Mouse (Mus musculus) hindbrain, embryonic 10.5 days (tissue): Measurements from ENCODE around the gene Rbpms2. TPM values are rescaled to one million over a fixed set of nuclear protein-coding genes. Genes with fewer than 3 reads are reported as not detected.
A peak's percentile ranks its signal among the peaks of the same experiment; 100 is the strongest.

Experiments used
- DNase-seq: peaks from one replicate; pipeline ENCODE4 v3.0.0-alpha.2; 2017; ENCODE audit warnings: low spot score
- H3K27ac ChIP-seq: fragments of 300-500 bp; sonication (generic); 2 replicates; pipeline ENCODE4 v1.5.1; 2016; ENCODE audit warnings: mild to moderate bottlenecking, moderate library complexity
- H3K27me3 ChIP-seq: fragments of 300-500 bp; sonication (generic); 2 replicates; pipeline ENCODE4 v1.6.1; 2016; ENCODE audit warnings: mild to moderate bottlenecking; ENCODE audit not compliant: poor library complexity, insufficient read depth, severe bottlenecking
- H3K36me3 ChIP-seq: fragments of 300-500 bp; sonication (generic); 2 replicates; pipeline ENCODE4 v1.6.1; 2016; ENCODE audit warnings: mild to moderate bottlenecking, moderate library complexity
- H3K4me1 ChIP-seq: fragments of 300-500 bp; sonication (generic); replicated peaks from 2 replicates; pipeline ENCODE4 v1.6.1; 2016; ENCODE audit warnings: mild to moderate bottlenecking
- H3K4me3 ChIP-seq: fragments of 300-500 bp; sonication (generic); 2 replicates; pipeline ENCODE4 v1.5.1; 2016; ENCODE audit warnings: mild to moderate bottlenecking, moderate library complexity
- H3K9me3 ChIP-seq: fragments of 300-500 bp; sonication (generic); 2 replicates; pipeline ENCODE4 v1.6.1; 2016; ENCODE audit warnings: mild to moderate bottlenecking, moderate library complexity
- WGBS: fragments of 180-500 bp; shearing (Covaris S2); methylation state at CpG from one replicate; pipeline ENCODE4 v1.1.7; 2016; 5-methylcytosine and 5-hydroxymethylcytosine counted together
- polyA plus RNA-seq: library from polyadenylated mRNA; unstranded; fragments of >200 nt; fragmentation: Nextera tagmentation; extraction: Ambion mirVana; gene quantifications from 2 replicates; pipeline ENCODE4 v1.2.1, GENCODE M21; 2016

The Rbpms2 gene
- polyA plus RNA-seq, 1 experiment from 2014 or later = 28.4 TPM

DNA sequence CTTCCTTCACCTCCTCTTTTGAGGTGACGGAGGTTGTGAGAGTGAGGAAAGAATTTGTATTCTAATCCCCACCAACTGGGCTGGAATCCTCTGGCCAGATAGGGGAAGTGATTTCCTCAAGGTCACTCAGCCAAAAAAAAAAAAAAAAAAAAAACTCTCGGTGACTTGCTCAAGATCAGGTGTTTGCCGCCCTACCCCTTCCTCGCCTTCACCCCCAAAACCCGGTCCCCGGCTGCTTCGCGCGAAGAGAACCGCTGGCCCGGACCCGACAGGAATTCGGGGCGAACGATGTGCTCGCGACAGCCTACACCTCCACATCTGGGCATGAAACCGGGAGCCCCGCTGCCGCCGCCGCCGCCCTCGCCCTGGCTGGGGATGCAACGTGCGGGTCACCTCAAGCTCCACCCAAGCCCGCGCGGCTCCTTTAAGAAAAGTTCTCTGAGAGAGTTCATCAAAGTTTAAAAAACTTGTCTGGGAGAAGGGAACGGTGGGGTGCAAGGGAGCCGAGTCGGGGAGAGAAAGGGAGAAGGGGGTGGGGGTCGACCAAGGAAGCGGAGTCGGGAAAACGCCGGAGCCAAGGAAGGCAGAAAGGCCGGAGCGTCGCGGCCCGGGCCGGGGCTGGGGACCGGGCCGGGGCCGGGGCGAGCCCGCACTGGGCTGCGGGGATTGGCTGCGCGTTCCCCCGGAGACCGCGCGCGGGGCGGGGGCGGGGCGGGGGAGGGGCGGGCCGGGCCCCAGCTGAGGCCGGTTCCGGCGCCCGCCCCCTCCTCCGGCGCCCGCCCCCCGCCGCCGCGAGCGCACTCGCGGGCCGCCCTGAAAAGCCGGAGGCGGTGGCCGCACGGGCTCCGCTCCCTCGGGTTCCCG lies 551 bp downstream of the Rbpms2 start:
- H3K4me3 ChIP-seq = peak overlapping the region; percentile 78
- peak; percentile 71 for DNase-seq
- WGBS = under 1% methylated on average over 75 of the region's 83 CpGs
- no peaks in the 10 kb centered on the region for H3K36me3 ChIP-seq
- peak overlapping the region; percentile 90 for H3K27ac ChIP-seq
- peaks cover 41% of the 10 kb centered on the region for H3K4me1 ChIP-seq
- peaks cover 74% of the 10 kb centered on the region for H3K27me3 ChIP-seq
- H3K9me3 ChIP-seq = no peaks in the 10 kb centered on the region

DNA sequence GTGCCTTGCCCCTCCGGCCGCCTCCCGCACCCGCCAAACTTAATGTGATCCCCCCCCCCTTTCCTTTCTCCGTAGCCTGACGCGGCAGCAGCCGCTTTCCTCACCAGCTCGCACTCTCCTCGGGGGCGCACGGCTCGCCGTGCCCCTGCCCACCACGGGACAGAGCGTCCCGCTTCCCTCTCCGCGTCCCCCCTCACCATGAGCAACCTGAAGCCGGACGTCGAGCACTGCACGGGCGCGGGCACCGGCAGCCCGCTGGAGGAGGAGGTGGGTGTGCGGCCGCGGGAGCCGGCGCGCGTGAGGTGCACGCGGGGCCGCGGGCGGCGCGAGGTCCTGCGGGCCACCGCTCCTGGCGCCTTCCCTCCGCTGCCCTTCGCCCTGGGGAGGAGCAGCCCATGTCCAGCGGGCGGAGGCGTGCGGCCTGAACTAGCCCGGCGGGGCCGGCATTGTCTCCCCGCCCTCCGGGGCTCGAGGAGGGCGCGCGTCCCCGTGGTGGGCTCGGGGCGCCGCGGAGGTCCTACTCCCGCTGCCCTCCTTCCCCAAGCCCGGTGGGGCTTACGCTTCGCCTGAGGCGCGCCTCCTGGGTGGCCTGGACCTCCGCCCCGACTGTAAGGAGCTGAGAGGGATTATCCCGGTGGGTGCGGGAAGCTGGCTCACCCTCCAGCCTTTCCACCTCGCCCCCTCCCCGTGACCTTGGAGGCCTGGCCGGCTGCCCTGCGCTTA lies 1.3 kb downstream of the Rbpms2 start:
- WGBS = under 1% methylated on average over 78 of the region's 78 CpGs
- peak; percentile 74 for DNase-seq
- Histone ChIP-seq H3K27ac (peak overlapping the region; percentile 90), H3K36me3 (no peaks in the 10 kb centered on the region), H3K27me3 (peaks cover 73% of the 10 kb centered on the region), H3K9me3 (no peaks in the 10 kb centered on the region), H3K4me1 (peaks cover 41% of the 10 kb centered on the region), H3K4me3 (peak overlapping the region; percentile 78)

DNA sequence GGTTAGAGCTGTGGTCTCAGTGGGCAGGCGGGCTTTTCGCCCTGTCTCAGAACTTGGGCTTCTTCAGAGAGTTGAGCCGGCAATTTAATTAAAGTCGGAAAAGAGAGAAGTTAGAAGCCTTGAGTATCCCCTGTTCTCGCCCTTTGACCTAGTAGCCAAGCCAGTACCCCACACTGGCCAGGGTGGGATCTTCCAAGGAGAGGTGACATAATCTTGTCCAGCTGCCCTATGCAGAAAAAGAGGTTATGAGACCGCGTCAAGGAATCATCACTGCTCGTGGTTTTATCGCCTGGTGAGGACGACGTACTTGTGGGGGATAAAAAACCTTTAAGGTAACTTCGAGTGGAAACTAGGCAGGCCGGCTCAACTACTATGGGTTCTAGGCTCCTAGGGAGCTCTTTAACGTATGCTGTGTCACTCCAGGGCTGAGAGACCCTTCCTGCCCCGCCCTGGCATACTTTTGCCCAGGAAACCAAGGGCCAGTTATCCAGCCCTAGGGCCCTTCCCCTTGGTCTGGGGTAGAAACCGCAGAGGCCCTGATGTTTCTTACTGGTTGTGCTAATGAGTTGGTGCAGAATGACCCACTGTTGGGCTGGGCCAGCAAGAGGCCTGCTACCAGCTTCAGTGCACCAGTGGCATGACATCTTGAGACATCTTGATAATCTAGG lies 2.0 kb downstream of the Rbpms2 start:
- WGBS = 6% methylated on average over 16 of the region's 16 CpGs
- peaks cover 66% of the 10 kb centered on the region for H3K27me3 ChIP-seq
- no peak for DNase-seq
- no peaks in the 10 kb centered on the region for H3K9me3 ChIP-seq
- H3K4me1 ChIP-seq = peaks cover 41% of the 10 kb centered on the region
- no peaks in the 10 kb centered on the region for H3K36me3 ChIP-seq
- peak overlapping the region; percentile 90 for H3K27ac ChIP-seq
- peak overlapping the region; percentile 78 for H3K4me3 ChIP-seq

DNA sequence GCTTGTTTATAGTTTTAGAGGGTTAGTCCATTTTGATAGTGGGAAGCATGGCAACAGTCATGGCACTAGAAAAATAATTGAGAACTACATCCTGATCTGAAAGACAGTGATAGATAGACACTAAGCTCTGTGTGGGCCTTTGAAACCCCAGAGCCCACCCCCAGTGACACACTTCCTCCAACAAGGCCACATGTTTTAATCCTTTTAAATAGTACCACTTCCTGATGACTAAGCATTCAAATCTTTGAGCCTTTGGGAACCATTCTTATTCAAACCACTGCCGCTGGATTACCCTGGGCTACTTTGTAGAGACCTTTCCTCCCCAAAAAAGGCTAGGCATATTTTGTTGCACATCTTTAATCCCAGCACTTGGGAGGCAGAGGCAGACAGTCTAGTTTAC lies 6.3 kb downstream of the Rbpms2 start:
- Histone ChIP-seq H3K36me3 (no peaks in the 10 kb centered on the region), H3K9me3 (no peaks in the 10 kb centered on the region), H3K4me3 (no peak overlapping the region), H3K4me1 (peaks cover 32% of the 10 kb centered on the region), H3K27ac (no peak overlapping the region), H3K27me3 (peaks cover 30% of the 10 kb centered on the region)
- WGBS = 81% methylated on average over 1 of the region's 1 CpGs
- DNase-seq = no peak

DNA sequence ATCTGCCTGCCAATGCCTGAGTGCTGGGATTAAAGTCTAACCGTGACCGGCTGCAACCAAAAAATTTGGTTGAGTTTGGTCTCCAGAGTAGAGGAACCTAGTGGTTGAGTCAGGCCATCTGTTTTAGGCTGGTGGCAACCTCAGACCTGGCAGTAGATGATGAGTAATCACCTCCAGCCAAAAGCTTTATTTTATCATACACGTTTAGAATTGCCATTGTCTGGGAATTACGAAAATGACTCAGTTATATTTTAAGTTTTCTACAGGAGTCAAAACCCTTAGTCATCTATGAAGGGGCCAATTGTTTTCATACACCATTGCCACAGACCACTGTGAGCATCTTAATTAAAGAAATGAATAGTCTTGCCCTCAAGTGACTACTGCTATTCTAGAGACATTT lies 7.5 kb downstream of the Rbpms2 start:
- H3K36me3 ChIP-seq = no peaks in the 10 kb centered on the region
- H3K4me1 ChIP-seq = peaks cover 32% of the 10 kb centered on the region
- no peaks in the 10 kb centered on the region for H3K9me3 ChIP-seq
- no peak overlapping the region for H3K27ac ChIP-seq
- WGBS = 86% methylated on average over 4 of the region's 4 CpGs
- no peak overlapping the region for H3K4me3 ChIP-seq
- no peak for DNase-seq
- H3K27me3 ChIP-seq = peaks cover 18% of the 10 kb centered on the region

DNA sequence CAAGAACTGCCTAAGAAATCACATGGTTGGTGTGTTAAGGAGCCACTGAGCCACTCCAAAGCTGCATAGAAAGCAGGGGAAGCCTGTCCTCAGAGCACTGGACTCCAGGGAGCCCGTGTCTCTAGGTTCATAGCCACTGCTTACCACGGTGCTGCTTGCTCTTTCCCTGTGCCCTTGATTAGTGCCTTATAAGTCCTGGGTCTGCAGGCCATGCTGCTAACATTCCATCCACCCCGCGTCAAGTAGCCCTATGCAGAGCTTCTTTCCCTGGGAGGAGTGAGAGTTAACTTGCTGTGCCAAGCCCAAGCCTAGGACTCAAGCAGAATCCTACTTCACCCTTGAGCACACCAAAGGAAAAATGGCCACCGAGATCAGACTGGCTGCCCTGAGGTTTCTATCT lies 9.6 kb downstream of the Rbpms2 start:
- H3K4me3 ChIP-seq = no peak overlapping the region
- no peaks in the 10 kb centered on the region for H3K27me3 ChIP-seq
- no peak overlapping the region for H3K27ac ChIP-seq
- peaks cover 30% of the 10 kb centered on the region for H3K4me1 ChIP-seq
- H3K36me3 ChIP-seq = no peaks in the 10 kb centered on the region
- no peak for DNase-seq
- no peaks in the 10 kb centered on the region for H3K9me3 ChIP-seq
- 65% methylated on average over 5 of the region's 5 CpGs for WGBS

DNA sequence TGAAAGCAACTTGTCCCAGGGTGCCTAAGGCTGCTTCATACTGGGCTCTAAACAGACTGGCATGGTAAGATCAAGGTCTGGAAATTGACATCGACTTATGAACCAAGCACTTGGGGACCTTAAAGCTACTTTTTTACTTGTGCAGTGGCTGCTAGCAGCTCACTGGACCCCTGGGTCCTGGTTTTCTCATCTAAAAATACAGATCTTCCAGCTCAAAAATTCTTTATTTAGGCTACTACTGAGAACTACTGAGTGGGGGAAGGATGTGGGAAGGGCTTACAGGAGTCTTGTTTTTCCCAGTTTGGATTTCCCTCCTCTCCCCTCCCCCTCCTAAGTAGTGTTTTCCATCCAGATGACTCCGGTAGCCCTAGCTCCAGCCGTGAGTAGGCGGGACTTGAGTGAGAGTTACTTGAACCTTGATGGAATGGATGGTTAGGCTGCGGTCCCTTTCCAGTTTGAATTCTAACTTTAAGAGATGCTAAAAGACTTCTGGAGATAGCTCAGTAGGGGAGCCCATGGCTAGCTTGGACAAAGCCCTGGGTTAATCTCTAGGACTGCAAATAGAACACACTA lies 11.5 kb downstream of the Rbpms2 start:
- Histone ChIP-seq H3K4me3 (0 out of 2 replicates have a peak overlapping the region, but pooled peaks have one; percentile 13), H3K4me1 (peaks cover 30% of the 10 kb centered on the region), H3K27ac (peak overlapping the region; percentile 26; the same call in 1 of the 2 replicates), H3K9me3 (no peaks in the 10 kb centered on the region), H3K27me3 (no peaks in the 10 kb centered on the region), H3K36me3 (no peaks in the 10 kb centered on the region)
- 4% methylated on average over 5 of the region's 5 CpGs for WGBS
- DNase-seq = peak; percentile 29

DNA sequence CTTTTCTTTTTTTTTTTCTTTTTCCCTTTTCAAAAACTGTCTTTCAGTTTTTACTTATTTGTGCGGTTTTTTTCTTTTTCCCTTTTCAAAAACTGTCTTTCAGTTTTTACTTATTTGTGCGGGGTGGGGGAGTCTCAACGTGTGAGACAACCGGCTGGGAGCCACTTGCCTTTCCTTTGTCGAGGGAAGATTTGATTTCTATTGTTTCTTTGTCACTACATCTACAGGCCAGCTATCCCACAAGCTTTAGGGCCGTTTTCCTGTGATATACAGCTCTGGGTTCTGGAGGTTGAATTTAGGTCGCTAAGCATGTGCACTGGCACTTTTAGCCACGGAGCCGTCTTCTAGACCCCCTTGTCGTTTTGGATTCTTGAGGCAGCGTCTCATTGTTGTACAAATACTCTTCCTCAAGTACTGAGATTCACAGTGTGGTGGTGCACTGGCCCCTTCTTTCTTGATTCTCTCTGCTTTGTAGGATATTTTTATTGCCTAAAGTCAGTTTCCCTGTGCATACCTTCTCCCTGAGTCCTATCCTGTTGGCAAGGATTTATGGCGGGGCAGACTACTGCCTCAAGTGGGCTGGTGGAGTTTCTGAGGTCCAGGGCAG lies 12.1 kb downstream of the Rbpms2 start:
- Histone ChIP-seq H3K4me1 (peaks cover 30% of the 10 kb centered on the region), H3K9me3 (no peaks in the 10 kb centered on the region), H3K36me3 (no peaks in the 10 kb centered on the region), H3K4me3 (peak overlapping the region; percentile 16), H3K27ac (peak overlapping the region; percentile 72), H3K27me3 (no peaks in the 10 kb centered on the region)
- no peak for DNase-seq
- WGBS = 10% methylated on average over 12 of the region's 12 CpGs

DNA sequence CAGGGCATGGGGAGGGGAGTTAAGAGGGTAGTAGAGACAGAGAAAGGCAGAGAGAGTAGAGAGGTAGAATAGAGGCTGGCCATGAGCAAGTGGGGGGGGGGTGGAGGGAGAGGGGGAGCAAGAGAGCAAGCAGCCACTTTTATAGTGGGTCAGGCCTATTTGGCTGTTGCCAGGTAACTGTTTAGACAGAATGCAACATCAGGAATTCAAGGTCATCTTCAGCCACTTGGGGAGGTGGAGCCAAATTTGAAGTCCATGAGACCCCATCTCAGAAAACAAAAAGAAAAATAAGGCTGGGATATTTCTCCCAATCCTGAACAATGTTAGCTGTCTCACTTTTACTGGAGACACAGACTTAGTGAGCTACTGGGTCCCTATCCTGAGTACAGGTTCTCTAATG lies 13.1 kb downstream of the Rbpms2 start:
- no peaks in the 10 kb centered on the region for H3K9me3 ChIP-seq

DNA sequence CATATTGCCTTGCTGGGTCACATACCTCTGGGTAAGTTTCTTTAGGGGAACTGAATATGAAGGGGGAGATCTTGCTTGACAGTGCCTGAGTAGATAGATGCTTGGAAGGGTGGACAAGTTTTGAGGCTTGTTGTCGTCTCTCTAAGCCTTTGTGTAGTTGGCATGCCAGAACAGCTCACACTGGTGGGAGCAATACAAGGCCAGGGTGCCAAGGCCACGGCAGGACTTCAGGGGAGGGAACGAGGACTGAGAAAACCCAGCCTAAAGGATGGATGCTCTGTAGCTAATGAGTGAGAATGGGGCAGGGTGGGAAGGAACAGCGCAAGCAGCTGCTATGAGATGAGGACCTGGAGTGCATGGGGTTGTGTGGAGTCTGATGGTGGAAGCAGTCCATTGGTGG lies 15.5 kb downstream of the Rbpms2 start:
- Histone ChIP-seq H3K4me1 (peaks cover 27% of the 10 kb centered on the region), H3K36me3 (no peaks in the 10 kb centered on the region), H3K4me3 (no peak overlapping the region), H3K27ac (no peak overlapping the region), H3K9me3 (no peaks in the 10 kb centered on the region), H3K27me3 (no peaks in the 10 kb centered on the region)
- 88% methylated on average over 4 of the region's 4 CpGs for WGBS
- no peak for DNase-seq

More for the DNA sequence above, 13.1 kb downstream of the Rbpms2 start:
- Histone ChIP-seq H3K27me3 (no peaks in the 10 kb centered on the region), H3K36me3 (no peaks in the 10 kb centered on the region), H3K27ac (no peak overlapping the region), H3K4me3 (no peak overlapping the region), H3K4me1 (peaks cover 30% of the 10 kb centered on the region)
- DNase-seq = no peak

DNA sequence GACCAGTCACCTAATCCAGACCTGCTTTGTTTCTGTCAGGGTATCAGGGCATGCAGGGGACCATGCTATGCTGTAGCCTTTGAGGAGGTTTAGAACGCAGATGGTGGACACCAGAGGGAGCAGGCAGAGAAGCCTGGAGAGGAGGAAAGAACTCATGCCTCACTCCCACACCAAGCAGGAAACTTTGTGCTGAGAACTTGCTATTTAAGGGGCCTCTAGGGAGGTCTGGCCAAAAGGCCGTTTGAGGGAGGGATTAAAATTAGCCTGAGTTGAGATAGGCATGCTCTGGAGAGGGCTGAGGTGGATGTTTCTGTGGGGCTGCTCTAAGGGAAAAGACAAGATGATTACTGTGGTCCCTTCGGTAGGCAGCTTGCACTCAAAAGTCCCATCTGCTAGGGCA lies 16.5 kb downstream of the Rbpms2 start:
- no peak overlapping the region for H3K4me3 ChIP-seq
- H3K4me1 ChIP-seq = peaks cover 23% of the 10 kb centered on the region
- H3K9me3 ChIP-seq = no peaks in the 10 kb centered on the region
- DNase-seq = no peak
- WGBS = 61% methylated on average over 3 of the region's 3 CpGs
- no peaks in the 10 kb centered on the region for H3K27me3 ChIP-seq
- H3K36me3 ChIP-seq = no peaks in the 10 kb centered on the region
- H3K27ac ChIP-seq = no peak overlapping the region

DNA sequence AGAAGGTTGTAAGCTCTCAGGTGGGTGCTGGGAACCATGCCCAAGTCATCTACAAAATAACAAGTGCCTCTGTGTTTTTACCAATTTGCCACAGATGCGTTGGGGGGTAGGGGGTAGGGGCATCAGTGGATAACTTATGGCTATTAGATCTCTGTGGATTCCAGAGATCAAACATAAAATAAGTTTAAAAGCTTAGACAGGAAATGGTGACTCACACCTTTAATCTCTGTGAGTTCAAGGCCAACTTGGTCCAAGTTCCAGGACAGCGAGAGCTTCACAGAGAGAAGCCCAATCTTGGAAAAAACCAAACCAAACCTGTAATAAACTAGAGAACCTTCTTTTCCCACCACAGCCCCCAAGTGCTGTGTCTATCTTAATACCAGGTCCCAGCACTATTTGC lies 17.3 kb downstream of the Rbpms2 start:
- no peaks in the 10 kb centered on the region for H3K9me3 ChIP-seq
- H3K4me1 ChIP-seq = peaks cover 15% of the 10 kb centered on the region
- no peak overlapping the region for H3K4me3 ChIP-seq
- H3K27me3 ChIP-seq = no peaks in the 10 kb centered on the region
- WGBS = 93% methylated on average over 2 of the region's 2 CpGs
- H3K36me3 ChIP-seq = no peaks in the 10 kb centered on the region
- H3K27ac ChIP-seq = no peak overlapping the region
- DNase-seq = no peak
